Mouse (Mus musculus): ENCODE results near the gene Cxcl10.

DNA sequence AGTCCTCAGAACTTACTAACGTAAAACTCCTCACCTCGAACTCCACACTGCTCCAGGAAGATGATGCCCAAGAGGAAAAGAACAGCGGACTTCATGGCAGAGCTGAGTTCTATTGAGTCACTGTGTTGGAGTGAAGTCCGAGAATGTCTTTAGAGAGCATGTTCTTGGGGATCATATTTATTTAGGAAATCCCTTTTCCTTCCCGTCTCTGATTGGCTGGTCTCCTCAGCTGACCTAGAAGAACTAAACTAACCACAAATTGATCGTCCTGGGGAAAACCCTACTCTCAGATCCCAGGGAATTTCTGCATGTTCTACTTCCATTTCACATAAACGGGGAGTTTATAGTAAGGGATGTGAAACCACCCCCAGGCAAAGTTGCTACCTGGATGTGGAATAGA, 20.8 kb downstream of the Cxcl10 start, which contains the start of gene Cxcl9:
- no peak for TF ChIP-seq CTCF (IDR thresholded peaks at IDR 0.05)
- TF ChIP-seq POLR2A (IDR thresholded peaks at IDR 0.05; ENCODE audit: insufficient read depth, low read depth, low read length), result no peak
- no peak for TF ChIP-seq EP300 (IDR thresholded peaks at IDR 0.05; ENCODE audit: insufficient read depth, low read depth, low read length)

All from heart, adult 2 months (tissue).